Mouse (Mus musculus) midbrain, embryonic 16.5 days (tissue): ENCODE results near the gene Slc13a5. TPM values are rescaled to one million over a fixed set of nuclear protein-coding genes. Genes with fewer than 3 reads are reported as not detected.

Experiments
- ATAC-seq: fragments of 200-750 bp; cut with Nextera tagmentation; 2 replicates; pipeline ENCODE4 v1.8.0; 2017; ENCODE audit warnings: moderate TSS enrichment
- H3K27ac ChIP-seq: fragments of 300-500 bp; sonication (generic); 2 replicates; pipeline ENCODE4 v1.5.1; 2014; ENCODE audit warnings: mild to moderate bottlenecking, low read length, mixed read lengths
- H3K27me3 ChIP-seq: fragments of 300-500 bp; sonication (generic); 2 replicates; pipeline ENCODE4 v1.6.1; 2014; ENCODE audit warnings: low read depth, low read length, mixed read lengths; ENCODE audit not compliant: control insufficient read depth, insufficient read depth
- H3K36me3 ChIP-seq: fragments of 300-500 bp; sonication (generic); 2 replicates; pipeline ENCODE4 v1.6.1; 2014; ENCODE audit warnings: mild to moderate bottlenecking, low read length, moderate library complexity, mixed read lengths; ENCODE audit not compliant: control insufficient read depth, insufficient read depth
- H3K4me1 ChIP-seq: fragments of 300-500 bp; sonication (generic); 2 replicates; pipeline ENCODE4 v1.6.1; 2014; ENCODE audit warnings: mild to moderate bottlenecking, low read length, mixed read lengths; ENCODE audit not compliant: control insufficient read depth, insufficient read depth
- H3K4me2 ChIP-seq: fragments of 300-500 bp; sonication (generic); 2 replicates; pipeline ENCODE4 v1.6.1; 2014; ENCODE audit warnings: mild to moderate bottlenecking, low read length, mixed read lengths
- H3K4me3 ChIP-seq: fragments of 300-500 bp; sonication (generic); 2 replicates; pipeline ENCODE4 v1.5.1; 2014; ENCODE audit warnings: low read depth, mild to moderate bottlenecking, low read length, moderate library complexity, mixed read lengths
- H3K9ac ChIP-seq: fragments of 300-500 bp; sonication (generic); 2 replicates; pipeline ENCODE4 v1.6.1; 2014; ENCODE audit warnings: low read depth, low read length, mixed read lengths
- H3K9me3 ChIP-seq: fragments of 300-500 bp; sonication (generic); replicated peaks from 2 replicates; pipeline ENCODE4 v1.6.1; 2014; ENCODE audit warnings: mild to moderate bottlenecking, low read length, mixed read lengths; ENCODE audit not compliant: control insufficient read depth, poor library complexity, severe bottlenecking
- WGBS: fragments of 180-500 bp; shearing (Covaris S2); extraction: QIAGEN DNeasy Blood & Tissue Kit; methylation state at CpG from one replicate; pipeline ENCODE4 v1.1.7; 2014; 5-methylcytosine and 5-hydroxymethylcytosine counted together
- polyA plus RNA-seq: library from polyadenylated mRNA; unstranded; fragments of >200 nt; fragmentation: Nextera tagmentation; extraction: Ambion mirVana; gene quantifications from 2 replicates; pipeline ENCODE4 v1.2.1, GENCODE M21; 2015

Slc13a5 gene
- polyA plus RNA-seq, 1 experiment from 2014 or later = 2.6 TPM

GRCm38 (mm10) chr11:72221278-72221677, 45.7 kb downstream of the Slc13a5 start:
- H3K4me2 ChIP-seq = no peak overlapping the region
- no peak overlapping the region for H3K4me3 ChIP-seq
- no peaks in the 10 kb centered on the region for H3K36me3 ChIP-seq
- no peaks in the 10 kb centered on the region for H3K27me3 ChIP-seq
- H3K9me3 ChIP-seq = no peaks in the 10 kb centered on the region
- no peak overlapping the region for H3K27ac ChIP-seq
- no peak overlapping the region for H3K9ac ChIP-seq
- peaks cover 17% of the 10 kb centered on the region for H3K4me1 ChIP-seq
- 18% methylated on average over 6 of the region's 6 CpGs for WGBS
- ATAC-seq = no peak

GRCm38 (mm10) chr11:72217116-72217515, 49.9 kb downstream of the Slc13a5 start:
- 0 out of 2 replicates have a peak overlapping the region, but pooled peaks have one; percentile 2 for H3K9ac ChIP-seq
- H3K27ac ChIP-seq = no peak overlapping the region
- H3K4me2 ChIP-seq = peak overlapping the region; percentile 36; the same call in 1 of the 2 replicates
- H3K36me3 ChIP-seq = 0 out of 2 replicates have a peak, but pooled peaks cover 2% of the 10 kb centered on the region
- H3K4me3 ChIP-seq = no peak overlapping the region
- WGBS = 85% methylated on average over 5 of the region's 5 CpGs
- peaks cover 28% of the 10 kb centered on the region for H3K4me1 ChIP-seq
- no peaks in the 10 kb centered on the region for H3K9me3 ChIP-seq
- H3K27me3 ChIP-seq = no peaks in the 10 kb centered on the region
- ATAC-seq = no peak

- peaks cover 4% of the 10 kb centered on the region for H3K36me3 ChIP-seq
- peaks cover 28% of the 10 kb centered on the region for H3K4me1 ChIP-seq
- no peaks in the 10 kb centered on the region for H3K9me3 ChIP-seq
- peak within 1 kb of the TSS; percentile 86 for H3K9ac ChIP-seq
- 2% methylated on average over 29 of the region's 29 CpGs for WGBS
- peak within 1 kb of the TSS; percentile 83 for H3K4me3 ChIP-seq
- ATAC-seq = peak; percentile 94
- H3K27ac ChIP-seq = peak within 1 kb of the TSS; percentile 82
- no peaks in the 10 kb centered on the region for H3K27me3 ChIP-seq
- peak within 1 kb of the TSS; percentile 84 for H3K4me2 ChIP-seq
Observed at GRCm38 (mm10) chr11:72215410-72215797, 51.6 kb downstream of the Slc13a5 start, which contains the start of gene Med31. Gene Med31 (minus strand): TSS chr11:72215592.

- peaks cover 28% of the 10 kb centered on the region for H3K4me1 ChIP-seq
- H3K36me3 ChIP-seq = peaks cover 7% of the 10 kb centered on the region
- H3K27ac ChIP-seq = peak overlapping the region; percentile 82
- H3K9ac ChIP-seq = peak overlapping the region; percentile 86
- peak overlapping the region; percentile 83 for H3K4me3 ChIP-seq
- peak; percentile 97 for ATAC-seq
- no peaks in the 10 kb centered on the region for H3K27me3 ChIP-seq
- WGBS = under 1% methylated on average over 51 of the region's 51 CpGs
- no peaks in the 10 kb centered on the region for H3K9me3 ChIP-seq
- peak overlapping the region; percentile 84 for H3K4me2 ChIP-seq
Observed at GRCm38 (mm10) chr11:72214591-72215409, 52.2 kb downstream of the Slc13a5 start.

DNA sequence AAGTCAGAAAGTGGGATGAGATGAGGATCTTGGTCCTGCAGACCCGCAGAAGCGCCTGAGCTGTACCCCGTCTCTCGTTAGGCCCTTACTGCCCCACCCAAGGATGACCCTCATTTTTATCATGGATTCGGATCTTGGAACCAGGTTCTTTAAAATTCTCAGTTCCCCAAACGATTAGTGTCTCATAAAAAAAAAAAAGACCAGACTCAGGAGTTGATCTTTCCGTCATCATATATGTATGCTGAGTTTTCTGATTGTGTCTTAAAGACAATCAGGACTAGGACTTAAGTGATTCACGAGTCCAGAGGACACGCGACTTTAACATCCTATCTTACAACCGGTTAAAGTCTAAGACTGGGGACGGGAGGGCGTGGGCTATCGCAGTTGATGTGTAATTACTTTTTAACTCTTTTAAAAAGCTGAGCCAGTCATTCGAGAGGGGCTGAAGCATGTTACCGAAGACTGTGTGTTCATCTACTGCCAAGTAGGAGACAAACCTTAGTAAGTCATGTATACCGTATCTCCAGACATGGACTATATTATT, 59.1 kb downstream of the Slc13a5 start:
- 20% methylated on average over 17 of the region's 17 CpGs for WGBS
- Histone ChIP-seq H3K36me3 (peaks cover 5% of the 10 kb centered on the region), H3K27ac (peak overlapping the region; percentile 74), H3K4me2 (peak overlapping the region; percentile 87), H3K27me3 (no peaks in the 10 kb centered on the region), H3K9ac (peak overlapping the region; percentile 80), H3K9me3 (no peaks in the 10 kb centered on the region), H3K4me1 (peaks cover 25% of the 10 kb centered on the region), H3K4me3 (peak overlapping the region; percentile 54)
- ATAC-seq = no peak

DNA sequence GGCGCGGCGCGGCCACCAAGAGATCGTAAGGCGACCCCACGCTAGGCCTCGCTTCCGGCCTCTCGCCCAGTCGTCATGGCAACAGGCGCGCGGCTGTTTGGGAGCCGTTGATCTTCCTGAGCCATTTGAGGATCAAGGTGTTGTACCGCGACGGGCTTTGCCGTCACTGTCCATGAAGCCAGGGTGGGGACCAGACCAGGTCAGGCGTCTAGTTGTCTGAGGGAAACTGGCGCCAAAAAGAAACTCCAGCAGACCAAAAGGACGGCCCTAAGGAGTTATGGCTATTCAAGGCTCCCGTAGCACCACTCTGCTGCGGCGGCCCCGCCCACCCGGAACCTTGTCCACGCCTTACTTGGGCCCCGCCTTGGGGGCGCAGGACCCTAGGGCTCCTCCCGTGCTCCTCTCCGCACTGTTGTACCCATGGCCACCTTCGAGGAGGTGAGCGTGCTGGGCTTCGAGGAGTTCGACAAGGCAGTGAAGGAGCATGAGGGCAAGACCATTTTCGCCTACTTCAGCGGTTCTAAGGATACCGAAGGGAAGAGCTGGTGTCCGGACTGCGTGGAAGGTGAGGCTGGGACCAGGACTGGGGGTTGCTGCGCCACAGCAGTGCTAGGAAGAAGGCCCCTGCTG, 59.7 kb downstream of the Slc13a5 start, which contains the start of the genes 4933427D14Rik and Txndc17:
4933427D14Rik (minus strand) TSS at position 256 of the 630 bp plus-strand sequence.
Txndc17 (plus strand) TSS at position 344 of the 630 bp plus-strand sequence.
- ATAC-seq = peak; percentile 90
- Histone ChIP-seq H3K4me2 (peak within 1 kb of the TSS; percentile 87), H3K4me3 (peak within 1 kb of the TSS; percentile 54), H3K4me1 (peaks cover 25% of the 10 kb centered on the region), H3K36me3 (peaks cover 5% of the 10 kb centered on the region), H3K27me3 (no peaks in the 10 kb centered on the region), H3K27ac (peak within 1 kb of the TSS; percentile 74), H3K9me3 (no peaks in the 10 kb centered on the region), H3K9ac (peak within 1 kb of the TSS; percentile 80)
- WGBS = under 1% methylated on average over 42 of the region's 42 CpGs

DNA sequence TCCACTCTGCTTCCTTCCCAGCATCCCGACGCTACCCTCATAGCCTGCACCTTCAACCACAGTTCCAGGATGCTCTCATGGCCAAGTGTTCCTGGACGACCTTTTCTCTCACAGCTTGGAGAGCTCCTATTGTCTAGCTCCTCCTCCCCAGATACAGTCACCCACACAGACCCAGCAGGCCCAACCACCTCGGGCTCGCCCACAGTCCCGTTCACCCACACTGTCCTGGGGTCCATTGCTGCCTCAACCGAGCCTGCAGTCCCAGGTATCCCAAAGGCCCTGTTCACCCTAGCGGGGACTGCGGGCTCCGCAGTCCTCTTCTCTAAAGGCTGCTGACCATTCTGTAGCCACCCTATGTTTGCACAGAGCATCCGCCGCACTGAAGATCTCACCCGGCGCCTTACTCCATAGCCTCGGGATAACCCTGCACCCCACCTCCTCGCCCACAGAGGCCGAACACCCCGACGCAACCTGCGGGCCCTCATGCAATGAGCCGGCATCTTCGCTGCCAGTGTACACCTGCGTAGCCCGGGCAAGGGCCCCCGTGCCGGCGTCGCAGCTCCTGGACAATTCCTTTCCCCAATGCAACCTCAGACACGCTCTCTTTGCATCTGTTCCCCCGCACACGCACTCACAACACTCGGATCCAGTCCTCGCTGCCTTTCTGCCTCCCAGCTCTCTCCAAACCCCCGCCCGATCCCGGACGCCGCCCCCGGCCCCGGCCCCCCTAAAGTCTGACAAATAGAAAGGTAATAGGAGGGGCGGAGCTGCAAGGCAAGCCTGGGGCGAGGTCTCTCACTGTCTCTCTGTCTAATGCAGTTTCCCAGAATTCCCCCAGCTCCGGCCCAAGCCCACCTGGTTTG, 60.5 kb downstream of the Slc13a5 start, which contains the start of gene Gm43951:
Gm43951 (minus strand) TSS at position 500 of the 863 bp plus-strand sequence.
- Histone ChIP-seq H3K4me1 (peaks cover 25% of the 10 kb centered on the region), H3K4me2 (peak within 1 kb of the TSS; percentile 87), H3K9me3 (no peaks in the 10 kb centered on the region), H3K9ac (peak within 1 kb of the TSS; percentile 80), H3K27ac (peak within 1 kb of the TSS; percentile 74), H3K4me3 (peak within 1 kb of the TSS; percentile 54), H3K27me3 (no peaks in the 10 kb centered on the region), H3K36me3 (peaks cover 6% of the 10 kb centered on the region)
- 2% methylated on average over 38 of the region's 43 CpGs for WGBS
- peak; percentile 61 for ATAC-seq

DNA sequence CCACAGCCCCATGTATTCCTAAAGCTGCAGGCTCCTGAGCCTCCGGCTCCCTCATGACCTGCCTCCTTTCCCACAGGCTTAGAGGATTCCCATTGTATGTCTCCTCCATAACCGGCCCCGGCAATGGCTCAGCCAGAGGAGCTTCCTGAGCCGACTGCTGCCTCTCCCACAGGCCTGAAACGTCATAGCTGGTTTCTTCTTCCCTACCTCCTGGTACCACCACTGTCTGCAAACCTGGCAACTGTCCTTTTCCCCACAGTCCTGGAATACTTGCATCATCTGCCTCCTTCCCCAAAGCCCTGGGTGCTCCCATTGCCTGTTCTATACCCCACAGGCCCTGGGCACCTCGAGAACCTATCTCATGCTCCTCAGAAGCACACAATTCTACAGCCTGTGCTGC, 61.8 kb downstream of the Slc13a5 start:
- WGBS = 79% methylated on average over 6 of the region's 6 CpGs

More for the DNA sequence above, 61.8 kb downstream of the Slc13a5 start:
- H3K9me3 ChIP-seq = no peaks in the 10 kb centered on the region
- H3K4me1 ChIP-seq = peaks cover 25% of the 10 kb centered on the region
- peak overlapping the region; percentile 54 for H3K4me3 ChIP-seq
- no peak for ATAC-seq
- H3K27ac ChIP-seq = no peak overlapping the region
- H3K9ac ChIP-seq = no peak overlapping the region
- no peaks in the 10 kb centered on the region for H3K27me3 ChIP-seq
- peaks cover 6% of the 10 kb centered on the region; the same call in 1 of the 2 replicates for H3K36me3 ChIP-seq
- peak overlapping the region; percentile 87 for H3K4me2 ChIP-seq
